16 mouse cellular contexts compared by ENCODE assay signal in the genomic region with DNA sequence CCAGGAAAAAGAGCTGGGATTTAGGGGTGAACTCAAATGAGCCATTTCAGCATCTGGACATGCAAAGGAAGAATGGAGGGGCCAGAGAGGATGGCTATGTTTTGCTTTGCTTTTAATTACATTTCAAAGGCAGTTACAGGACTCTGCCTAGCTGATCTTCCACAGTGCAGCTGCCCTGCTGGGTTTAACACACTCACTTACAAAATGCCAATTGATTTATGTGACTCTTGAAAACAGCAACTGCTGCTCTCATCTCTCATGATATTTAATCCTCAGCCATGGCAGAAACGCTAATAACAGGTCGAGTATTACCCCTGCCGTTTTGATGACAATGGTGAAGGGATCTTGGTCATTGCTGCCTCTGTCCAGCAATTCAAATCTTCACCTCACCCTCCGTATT.
"Had no signal": no experiment of that assay in that cellular context is flagged by ENCODE, and none has a peak within 500 bp of the region (broad histone marks: within the 10 kb centered on the region; RNA-seq: fewer than 3 reads in every experiment).

No protein-coding gene starts in this region.

- H3K4me2 ChIP-seq: limb, embryonic 15.5 days; liver, embryonic 12.5 days; lung, embryonic 15.5 days; midbrain, embryonic 13.5 days; stomach, embryonic 15.5 days had no signal

- H3K36me3 ChIP-seq: limb, embryonic 15.5 days; liver, embryonic 12.5 days; lung, embryonic 15.5 days; midbrain, embryonic 13.5 days; stomach, embryonic 15.5 days had no signal

- H3K9me3 ChIP-seq: limb, embryonic 15.5 days; liver, embryonic 12.5 days; lung, embryonic 15.5 days; midbrain, embryonic 13.5 days; stomach, embryonic 15.5 days had no signal

- H3K27ac ChIP-seq: kidney, postnatal 0 days; limb, embryonic 15.5 days; liver, embryonic 12.5 days; lung, embryonic 15.5 days; macrophage; midbrain, embryonic 13.5 days; stomach, embryonic 15.5 days had no signal

- H3K4me1 ChIP-seq: limb, embryonic 15.5 days; liver, embryonic 12.5 days; lung, embryonic 15.5 days; stomach, embryonic 15.5 days had no signal

- H3K27me3 ChIP-seq: limb, embryonic 15.5 days; liver, embryonic 12.5 days; lung, embryonic 15.5 days; midbrain, embryonic 13.5 days; stomach, embryonic 15.5 days had no signal

- DNase-seq: kidney, adult 8-10 months; kidney, postnatal 36 days; layer of hippocampus, adult 9-11 months; layer of hippocampus, postnatal 36 days; lung, postnatal 14 days; right cerebral cortex, postnatal 4 days; spleen, adult 18-20 months; thymus, adult 2 months; thymus, postnatal 25 days had no signal

- H3K4me3 ChIP-seq: limb, embryonic 15.5 days; liver, embryonic 12.5 days; lung, embryonic 15.5 days; midbrain, embryonic 13.5 days; stomach, embryonic 15.5 days had no signal

- H3K9ac ChIP-seq: limb, embryonic 15.5 days; liver, embryonic 12.5 days; lung, embryonic 15.5 days; midbrain, embryonic 13.5 days; stomach, embryonic 15.5 days had no signal

- ATAC-seq: liver, embryonic 12.5 days; midbrain, embryonic 13.5 days had no signal
